In genomic region chr3:37420641-37421040, GRCm38 (mm10) we compare ENCODE assay signal across 8 mouse cellular contexts. TPM values are rescaled to one million over a fixed set of nuclear protein-coding genes. Genes with fewer than 3 reads are reported as not detected.
A peak's percentile ranks its signal among the peaks of the same experiment; 100 is the strongest.
DNase-seq lines count a peak whose midpoint lies in the region; ATAC-seq and TF ChIP-seq lines count a peak whose summit lies in the region.

No protein-coding gene starts in this region.

- H3K36me3 ChIP-seq in kidney, embryonic 15.5 days, result peaks cover 17% of the 10 kb centered on the region
- H3K36me3 ChIP-seq in ES-Bruce4 (ENCODE audit: control insufficient read depth, insufficient read depth, low read length, poor library complexity, severe bottlenecking), result peaks cover 3% of the 10 kb centered on the region; the same call in 1 of the 2 replicates
- no peaks in the 10 kb centered on the region for H3K36me3 ChIP-seq in heart, embryonic 16.5 days (ENCODE audit: control insufficient read depth, insufficient read depth)
- no peaks in the 10 kb centered on the region for H3K36me3 ChIP-seq in liver, embryonic 16.5 days (ENCODE audit: control insufficient read depth, insufficient read depth)
- H3K36me3 ChIP-seq in splenic B cell, adult 2 months (ENCODE audit: control insufficient read depth, insufficient read depth, low read length, poor library complexity, severe bottlenecking), result 0 out of 2 replicates have a peak, but pooled peaks cover 3% of the 10 kb centered on the region

- H3K4me1 ChIP-seq in kidney, embryonic 15.5 days, result peaks cover 19% of the 10 kb centered on the region
- no peaks in the 10 kb centered on the region for H3K4me1 ChIP-seq in ES-Bruce4 (ENCODE audit: control insufficient read depth, insufficient read depth, low read length)
- peaks cover 18% of the 10 kb centered on the region for H3K4me1 ChIP-seq in heart, embryonic 16.5 days (ENCODE audit: control insufficient read depth, insufficient read depth, low read length)
- H3K4me1 ChIP-seq in liver, embryonic 16.5 days (ENCODE audit: control insufficient read depth, low read depth, low read length), result peaks cover 14% of the 10 kb centered on the region

- no peak for DNase-seq in kidney, adult 9 months
- peak; percentile 65 to 76 for DNase-seq in adrenal gland, postnatal 36 days
- DNase-seq in splenic B cell, adult 2 months (ENCODE audit: low read depth, low spot score), result peak; percentile 57
- no peak for DNase-seq in gastrocnemius, postnatal 25 days

- peak overlapping the region; percentile 94 for H3K27ac ChIP-seq in kidney, embryonic 15.5 days
- peak overlapping the region; percentile 13 for H3K27ac ChIP-seq in ES-Bruce4 (ENCODE audit: insufficient read depth, low read length)
- peak overlapping the region; percentile 90 for H3K27ac ChIP-seq in heart, embryonic 16.5 days (ENCODE audit: low read length)
- peak overlapping the region; percentile 92 for H3K27ac ChIP-seq in liver, embryonic 16.5 days (ENCODE audit: low read length)

- ATAC-seq in kidney, embryonic 15.5 days (replicated peaks; ENCODE audit: low FRiP score), result peak; percentile 0; the same call in 1 of the 2 replicates
- no peak for ATAC-seq in heart, embryonic 16.5 days (replicated peaks; ENCODE audit: extremely low read depth, insufficient read depth, low FRiP score)
- ATAC-seq in liver, embryonic 16.5 days (ENCODE audit: low read depth), result no peak

- no peak for TF ChIP-seq POLR2A in ES-Bruce4 (IDR thresholded peaks at IDR 0.05; ENCODE audit: insufficient read depth, low read length)

- WGBS in kidney, embryonic 15.5 days, result under 1% methylated on average over 24 of the region's 24 CpGs
- under 1% methylated on average over 24 of the region's 24 CpGs for WGBS in heart, embryonic 16.5 days
- WGBS in liver, embryonic 16.5 days (ENCODE audit: insufficient replicate concordance), result under 1% methylated on average over 24 of the region's 24 CpGs

- no peak for TF ChIP-seq EP300 in ES-Bruce4 (IDR thresholded peaks at IDR 0.05; ENCODE audit: insufficient read depth, low read depth, low read length)

- peak overlapping the region; percentile 76 for H3K9ac ChIP-seq in kidney, embryonic 15.5 days
- H3K9ac ChIP-seq in ES-Bruce4 (ENCODE audit: low read depth, poor library complexity, severe bottlenecking), result peak overlapping the region; percentile 74
- H3K9ac ChIP-seq in heart, embryonic 16.5 days (ENCODE audit: low read length), result peak overlapping the region; percentile 84
- peak overlapping the region; percentile 84 for H3K9ac ChIP-seq in liver, embryonic 16.5 days (ENCODE audit: low read depth, low read length)

- peak overlapping the region; percentile 89 for H3K4me3 ChIP-seq in kidney, embryonic 15.5 days (replicated peaks)
- peak overlapping the region; percentile 90 for H3K4me3 ChIP-seq in ES-Bruce4 (ENCODE audit: low read depth, low read length)
- peak overlapping the region; percentile 96 for H3K4me3 ChIP-seq in heart, embryonic 16.5 days (ENCODE audit: low read length)
- H3K4me3 ChIP-seq in liver, embryonic 16.5 days (ENCODE audit: low read depth, low read length), result peak overlapping the region; percentile 96

- no peaks in the 10 kb centered on the region for H3K9me3 ChIP-seq in kidney, embryonic 15.5 days (replicated peaks)
- H3K9me3 ChIP-seq in ES-Bruce4 (replicated peaks; ENCODE audit: control insufficient read depth, insufficient read depth, low read length, poor library complexity, severe bottlenecking), result no peaks in the 10 kb centered on the region
- H3K9me3 ChIP-seq in heart, embryonic 16.5 days (replicated peaks; ENCODE audit: control insufficient read depth, low read length), result no peaks in the 10 kb centered on the region
- H3K9me3 ChIP-seq in liver, embryonic 16.5 days (replicated peaks; ENCODE audit: control insufficient read depth, low read length), result no peaks in the 10 kb centered on the region

- H3K27me3 ChIP-seq in kidney, embryonic 15.5 days, result no peaks in the 10 kb centered on the region
- no peaks in the 10 kb centered on the region for H3K27me3 ChIP-seq in ES-Bruce4 (ENCODE audit: control insufficient read depth, insufficient read depth, low read length, poor library complexity, severe bottlenecking)
- no peaks in the 10 kb centered on the region for H3K27me3 ChIP-seq in heart, embryonic 16.5 days (ENCODE audit: control insufficient read depth, insufficient read depth, low read length)
- H3K27me3 ChIP-seq in liver, embryonic 16.5 days (ENCODE audit: control insufficient read depth, insufficient read depth, low read depth, low read length), result no peaks in the 10 kb centered on the region
- no peaks in the 10 kb centered on the region for H3K27me3 ChIP-seq in splenic B cell, adult 2 months (ENCODE audit: control insufficient read depth, insufficient read depth, low read length, poor library complexity, severe bottlenecking)

- TF ChIP-seq CTCF in ES-Bruce4 (IDR thresholded peaks at IDR 0.05; ENCODE audit: low read depth, low read length), result no peak

- H3K4me2 ChIP-seq in kidney, embryonic 15.5 days, result peak overlapping the region; percentile 68
- H3K4me2 ChIP-seq in heart, embryonic 16.5 days (ENCODE audit: low read depth, low read length), result peak overlapping the region; percentile 96
- peak overlapping the region; percentile 90 for H3K4me2 ChIP-seq in liver, embryonic 16.5 days (ENCODE audit: low read depth, low read length)

RNA-seq across cellular contexts. Expression of gene Nudt6, which starts 0.6 kb away (rescaled TPM):
- 5.2 and 5.6 TPM in 2 replicates for polyA plus RNA-seq in kidney, embryonic 15.5 days (2015; fragmentation: Nextera tagmentation; extraction: Ambion mirVana)
- 2.8 and 3.5 TPM in 2 replicates for polyA plus RNA-seq in ES-Bruce4 (2011; ENCODE audit: insufficient read depth, insufficient read length, low read depth, missing spikeins)
- 10 to 100 TPM; 15.3 to 25.7 TPM for total RNA-seq in adrenal gland, postnatal 36 days (2021)
- polyA plus RNA-seq in heart, embryonic 16.5 days (2015; fragmentation: Nextera tagmentation; extraction: Ambion mirVana), result 13.8 and 14.7 TPM in 2 replicates
- 3.9 and 4.1 TPM in 2 replicates for polyA plus RNA-seq in liver, embryonic 16.5 days (2015; fragmentation: Nextera tagmentation; extraction: Ambion mirVana)
- total RNA-seq in gastrocnemius, postnatal 25 days (2021), result 10 to 100 TPM; 23.7 to 24.3 TPM

RNA-seq across cellular contexts. Expression of gene Spata5, which starts 0.9 kb away (rescaled TPM):
- polyA plus RNA-seq in kidney, embryonic 15.5 days (2015; fragmentation: Nextera tagmentation; extraction: Ambion mirVana), result 38.7 and 48.0 TPM in 2 replicates
- 49.5 and 56.6 TPM in 2 replicates for polyA plus RNA-seq in ES-Bruce4 (2011; ENCODE audit: insufficient read depth, insufficient read length, low read depth, missing spikeins)
- 10 to 100 TPM; 29.4 to 40.4 TPM for total RNA-seq in adrenal gland, postnatal 36 days (2021)
- polyA plus RNA-seq in heart, embryonic 16.5 days (2015; fragmentation: Nextera tagmentation; extraction: Ambion mirVana), result 20.8 and 22.5 TPM in 2 replicates
- polyA plus RNA-seq in liver, embryonic 16.5 days (2015; fragmentation: Nextera tagmentation; extraction: Ambion mirVana), result 14.6 and 15.5 TPM in 2 replicates
- 10 to 100 TPM in 1 of 2 experiments, 1 to 10 TPM in 1; 7.7 to 10.0 TPM for total RNA-seq in gastrocnemius, postnatal 25 days (2021)

Comparison
In these comparisons a context has a peak if more than half of its experiments do, and no peak if none do; other contexts are left out.
1. H3K27ac ChIP-seq: peak in every context shown above with its lines; median percentile 94 in kidney, embryonic 15.5 days; 92 in liver, embryonic 16.5 days; 90 in heart, embryonic 16.5 days; 13 in ES-Bruce4.
2. DNase-seq: peak in adrenal gland, postnatal 36 days (2 of 2) and splenic B cell, adult 2 months (single experiment); none in kidney, adult 9 months (single experiment) and gastrocnemius, postnatal 25 days (single experiment).
3. Peak in every context shown above with its lines, with median percentiles within 50 percentile points of each other: H3K4me2 ChIP-seq, H3K4me3 ChIP-seq and H3K9ac ChIP-seq.